Mouse (Mus musculus) embryonic facial prominence, embryonic 15.5 days (tissue): ENCODE data around the gene Nmnat2. TPM values are rescaled to one million over a fixed set of nuclear protein-coding genes. Genes with fewer than 3 reads are reported as not detected.

ENCODE experiments used
- ATAC-seq: fragments of 200-750 bp; cut with Nextera tagmentation; 2 replicates; pipeline ENCODE4 v1.8.0; 2017; ENCODE audit warnings: low read depth, moderate TSS enrichment; ENCODE audit not compliant: insufficient number of reproducible peaks, low FRiP score, low TSS enrichment
- H3K27ac ChIP-seq: fragments of 300-500 bp; sonication (generic); replicated peaks from 2 replicates; pipeline ENCODE4 v1.5.1; 2015; ENCODE audit warnings: mild to moderate bottlenecking, inconsistent platforms
- H3K27me3 ChIP-seq: fragments of 300-500 bp; sonication (generic); 2 replicates; pipeline ENCODE4 v1.6.1; 2015; ENCODE audit warnings: inconsistent platforms
- H3K36me3 ChIP-seq: fragments of 300-500 bp; sonication (generic); 2 replicates; pipeline ENCODE4 v1.6.1; 2015; ENCODE audit warnings: mild to moderate bottlenecking, inconsistent platforms
- H3K4me1 ChIP-seq: fragments of 300-500 bp; sonication (generic); 2 replicates; pipeline ENCODE4 v1.6.1; 2015; ENCODE audit warnings: inconsistent platforms
- H3K4me2 ChIP-seq: fragments of 300-500 bp; sonication (generic); replicated peaks from 2 replicates; pipeline ENCODE4 v1.6.1; 2015; ENCODE audit warnings: mild to moderate bottlenecking, inconsistent platforms
- H3K4me3 ChIP-seq: fragments of 300-500 bp; sonication (generic); replicated peaks from 2 replicates; pipeline ENCODE4 v1.5.1; 2015; ENCODE audit warnings: mild to moderate bottlenecking, inconsistent platforms
- H3K9ac ChIP-seq: fragments of 300-500 bp; sonication (generic); 2 replicates; pipeline ENCODE4 v1.6.1; 2015; ENCODE audit warnings: inconsistent platforms
- H3K9me3 ChIP-seq: fragments of 300-500 bp; sonication (generic); replicated peaks from 2 replicates; pipeline ENCODE4 v1.6.1; 2016; ENCODE audit warnings: inconsistent platforms
- WGBS: fragments of 180-500 bp; shearing (Covaris S2); methylation state at CpG from one replicate; pipeline ENCODE4 v1.1.7; 2015; 5-methylcytosine and 5-hydroxymethylcytosine counted together
- polyA plus RNA-seq: library from polyadenylated mRNA; unstranded; fragments of >200 nt; fragmentation: Nextera tagmentation; extraction: Ambion mirVana; gene quantifications from 2 replicates; pipeline ENCODE4 v1.2.1, GENCODE M21; 2015

Nmnat2 gene
- polyA plus RNA-seq, 1 experiment from 2014 or later = 2.8 TPM

DNA sequence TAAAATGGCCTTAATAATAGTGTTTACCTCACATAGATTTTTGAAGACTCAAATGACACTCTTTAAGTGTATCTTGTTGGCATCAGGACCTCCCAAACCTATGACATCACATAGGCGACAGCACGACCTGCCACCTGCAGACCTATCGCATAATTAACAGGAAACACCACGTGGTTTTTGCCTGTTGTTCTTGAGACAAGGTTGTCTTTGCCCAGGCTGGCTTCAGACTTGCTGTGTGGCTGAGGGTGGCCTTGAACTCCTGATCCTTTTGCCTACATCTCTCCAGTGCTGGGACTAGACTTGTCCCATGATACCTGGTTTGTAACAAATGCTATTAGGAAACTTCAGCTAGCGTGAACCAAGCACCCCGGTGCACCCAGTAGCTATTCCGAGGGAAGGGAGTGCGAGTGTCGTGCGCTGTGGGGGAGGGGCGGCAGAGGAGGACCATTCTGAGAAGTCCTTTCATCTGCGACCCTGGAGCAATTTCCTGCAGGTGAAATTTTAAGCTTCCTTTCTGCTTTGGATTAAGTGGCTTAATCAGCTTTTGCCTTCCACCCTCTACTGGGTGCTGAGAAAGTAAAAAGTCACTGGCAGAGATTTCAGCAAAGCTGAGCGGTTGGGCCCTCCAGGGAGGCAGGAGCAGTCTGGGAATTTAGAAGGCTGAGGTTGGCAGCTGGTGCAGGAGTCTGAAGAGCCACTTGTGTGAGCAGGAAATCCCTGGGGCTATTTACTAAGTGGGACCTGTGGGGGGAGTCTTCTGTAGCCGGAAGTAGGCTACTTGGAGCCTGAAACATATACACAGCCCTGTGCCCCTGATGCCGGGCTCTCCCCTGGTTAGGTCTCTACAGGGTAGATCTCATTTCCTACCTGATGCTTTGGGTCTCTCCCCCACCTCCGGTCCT, 141.3 kb downstream of the Nmnat2 start:
- H3K9me3 ChIP-seq = no peaks in the 10 kb centered on the region
- no peaks in the 10 kb centered on the region for H3K36me3 ChIP-seq
- no peak overlapping the region for H3K27ac ChIP-seq
- H3K4me3 ChIP-seq = no peak overlapping the region
- ATAC-seq = no peak
- 9% methylated on average over 16 of the region's 16 CpGs for WGBS
- H3K27me3 ChIP-seq = no peaks in the 10 kb centered on the region
- no peak overlapping the region for H3K9ac ChIP-seq
- peaks cover 21% of the 10 kb centered on the region for H3K4me1 ChIP-seq
- H3K4me2 ChIP-seq = no peak overlapping the region

DNA sequence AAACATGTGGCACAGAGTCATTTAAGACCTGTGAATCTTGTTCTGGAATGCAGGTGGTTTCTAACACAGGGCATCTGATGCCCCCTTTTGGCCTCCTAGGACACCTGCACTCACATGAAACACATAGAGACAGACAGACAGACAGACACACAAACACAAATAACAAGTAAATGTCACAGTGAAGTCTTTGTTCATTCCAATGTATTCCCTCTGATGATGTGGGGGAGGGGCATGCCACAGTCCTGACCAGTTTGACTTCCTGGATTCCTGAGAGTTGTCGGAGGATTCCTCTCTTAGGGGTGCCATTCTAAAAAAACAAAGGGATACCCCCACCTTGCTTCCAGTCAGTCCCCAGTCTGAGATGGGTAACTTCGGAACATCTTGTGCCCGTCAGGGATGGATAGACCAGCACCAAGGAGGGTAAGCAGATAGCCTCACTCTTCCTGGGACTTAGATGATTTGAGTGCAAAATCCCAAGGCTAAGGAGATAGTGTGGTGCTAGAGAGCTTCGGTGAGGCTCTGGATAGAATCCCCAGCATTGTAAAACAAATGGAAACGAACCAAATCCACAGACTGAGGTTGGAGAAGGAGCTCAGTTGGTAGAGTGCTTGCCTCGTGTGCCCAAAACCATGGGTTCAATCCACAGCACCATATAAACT, 142.4 kb downstream of the Nmnat2 start:
- H3K9me3 ChIP-seq = no peaks in the 10 kb centered on the region
- H3K4me1 ChIP-seq = peaks cover 19% of the 10 kb centered on the region; the same call in 1 of the 2 replicates
- ATAC-seq = no peak
- no peak overlapping the region for H3K4me2 ChIP-seq
- H3K9ac ChIP-seq = no peak overlapping the region
- WGBS = 83% methylated on average over 6 of the region's 6 CpGs
- H3K27me3 ChIP-seq = no peaks in the 10 kb centered on the region
- no peaks in the 10 kb centered on the region for H3K36me3 ChIP-seq
- H3K27ac ChIP-seq = no peak overlapping the region
- H3K4me3 ChIP-seq = no peak overlapping the region

DNA sequence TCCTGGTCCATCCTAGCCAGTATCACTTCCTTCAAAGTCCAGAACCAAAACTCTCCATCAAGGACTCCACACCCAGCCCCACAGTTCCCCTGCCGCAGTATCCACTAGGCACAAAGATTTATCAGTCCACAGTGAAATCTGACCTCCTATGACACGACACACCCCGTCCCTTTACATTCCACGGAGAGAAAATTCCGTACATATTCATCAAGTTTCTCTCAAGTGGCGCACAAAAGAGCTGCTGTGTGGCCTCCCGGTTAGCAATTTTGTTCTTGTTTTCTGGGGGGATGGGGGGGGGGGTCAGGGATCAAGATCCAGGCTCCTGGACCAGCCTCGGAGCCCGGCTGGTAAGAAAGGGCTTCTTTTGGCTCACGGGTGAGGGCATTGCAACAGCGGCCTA, 143.8 kb downstream of the Nmnat2 start:
- no peak for ATAC-seq
- Histone ChIP-seq H3K4me1 (peaks cover 16% of the 10 kb centered on the region; the same call in 1 of the 2 replicates), H3K27ac (no peak overlapping the region)

DNA sequence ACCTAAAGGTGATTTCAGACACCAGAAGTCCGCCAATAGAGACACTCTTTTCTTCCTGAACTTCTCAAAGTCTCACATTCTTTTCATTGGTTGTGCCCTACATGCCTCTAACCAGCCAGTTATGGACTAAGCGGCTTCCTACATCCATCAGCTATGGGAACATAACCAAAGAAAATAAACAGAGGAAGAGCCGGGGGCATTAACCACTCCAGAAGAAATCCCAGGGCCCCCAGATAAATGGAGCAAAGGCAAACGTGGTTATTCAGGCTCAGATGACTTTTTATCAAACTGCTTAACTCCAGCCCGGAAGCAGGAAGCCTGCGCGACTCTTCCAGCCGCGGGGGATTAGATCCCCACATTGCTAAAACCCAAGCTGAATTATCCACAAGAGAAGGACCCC, 146.1 kb downstream of the Nmnat2 start:
- no peak overlapping the region for H3K4me3 ChIP-seq
- H3K27me3 ChIP-seq = no peaks in the 10 kb centered on the region
- no peak overlapping the region for H3K9ac ChIP-seq
- H3K27ac ChIP-seq = peak overlapping the region; percentile 45; the same call in 1 of the 2 replicates
- 36% methylated on average over 9 of the region's 9 CpGs for WGBS
- no peaks in the 10 kb centered on the region for H3K9me3 ChIP-seq
- no peak overlapping the region for H3K4me2 ChIP-seq
- no peaks in the 10 kb centered on the region for H3K36me3 ChIP-seq
- peaks cover 14% of the 10 kb centered on the region; the same call in 1 of the 2 replicates for H3K4me1 ChIP-seq
- ATAC-seq = no peak

More for the DNA sequence above, 143.8 kb downstream of the Nmnat2 start:
- whole genome bisulfite sequencing = 42% methylated on average over 11 of the region's 11 CpGs
- H3K27me3 ChIP-seq = no peaks in the 10 kb centered on the region
- no peak overlapping the region for H3K4me3 ChIP-seq
- H3K9ac ChIP-seq = no peak overlapping the region
- no peak overlapping the region for H3K4me2 ChIP-seq
- H3K36me3 ChIP-seq = no peaks in the 10 kb centered on the region
- no peaks in the 10 kb centered on the region for H3K9me3 ChIP-seq

DNA sequence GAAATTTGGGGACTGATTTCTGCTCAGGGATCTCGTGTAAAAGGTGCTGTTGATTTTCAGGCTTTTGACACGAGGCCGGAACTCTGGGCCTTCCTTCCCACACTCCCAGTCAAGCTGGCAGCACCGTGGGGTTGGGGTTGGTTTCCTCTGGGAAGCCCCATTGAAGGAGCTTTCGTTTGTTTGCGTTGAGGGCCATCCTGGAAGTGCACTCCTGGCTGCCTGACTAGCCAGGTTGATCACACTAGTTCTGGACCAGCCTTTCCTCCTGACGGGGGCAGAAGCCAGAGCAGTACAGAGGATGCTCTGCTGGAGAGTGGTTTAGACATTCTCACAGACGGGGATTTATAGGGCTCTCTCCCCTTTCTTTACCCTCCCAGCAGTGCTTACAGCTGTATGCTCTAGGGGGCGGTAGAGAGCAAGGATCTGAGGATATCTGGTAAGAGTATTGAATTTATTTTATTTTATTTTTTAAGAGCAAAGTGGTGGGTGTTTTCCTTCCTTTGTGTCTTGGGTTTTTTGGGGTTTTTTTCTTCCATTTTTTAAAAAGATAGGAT, 146.6 kb downstream of the Nmnat2 start:
- Histone ChIP-seq H3K36me3 (no peaks in the 10 kb centered on the region), H3K27me3 (no peaks in the 10 kb centered on the region), H3K9ac (no peak overlapping the region), H3K27ac (peak overlapping the region; percentile 45; the same call in 1 of the 2 replicates), H3K9me3 (no peaks in the 10 kb centered on the region), H3K4me1 (peaks cover 9% of the 10 kb centered on the region; the same call in 1 of the 2 replicates), H3K4me2 (no peak overlapping the region), H3K4me3 (no peak overlapping the region)
- WGBS = 28% methylated on average over 9 of the region's 9 CpGs
- ATAC-seq = no peak

DNA sequence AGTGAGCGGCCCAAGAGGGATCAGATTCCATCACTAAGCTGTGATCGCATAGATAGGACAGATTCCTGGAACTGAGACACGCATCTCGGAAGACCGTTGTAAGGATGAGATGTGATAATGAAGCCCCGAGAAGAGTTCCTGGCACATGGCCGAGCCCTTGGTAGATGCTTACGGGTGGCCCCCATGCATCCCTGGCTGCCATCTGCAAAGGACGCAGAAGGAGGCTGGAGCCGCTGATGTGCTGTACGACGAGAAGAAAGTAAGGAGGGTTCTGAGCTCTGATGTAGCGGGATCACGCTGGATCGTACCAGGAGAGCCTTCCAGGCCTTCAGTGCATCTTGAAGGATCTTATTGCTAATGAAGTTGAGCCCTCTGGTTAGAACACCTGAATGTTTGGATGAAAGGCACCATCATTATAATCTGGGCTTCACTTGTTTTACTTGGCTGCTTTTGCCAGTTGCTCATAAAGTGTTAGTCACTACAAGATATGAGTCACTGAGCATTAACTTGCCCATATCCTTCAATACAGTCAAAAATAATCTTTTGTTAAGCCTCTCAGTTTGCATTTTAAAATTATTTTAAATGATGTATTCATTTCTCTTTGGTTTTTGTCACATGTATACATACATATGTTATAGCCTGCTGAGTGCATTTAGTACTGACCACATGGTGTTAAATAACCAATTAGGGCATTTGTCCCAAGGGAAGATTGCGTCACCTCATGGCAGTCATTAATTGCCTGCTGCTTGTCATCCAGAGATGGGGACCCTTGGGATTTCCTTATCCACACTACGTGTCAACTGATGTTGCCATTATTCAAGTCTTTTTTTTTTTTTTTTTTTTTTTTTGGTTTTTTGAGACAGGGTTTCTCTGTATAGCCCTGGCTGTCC, 147.7 kb downstream of the Nmnat2 start:
- Histone ChIP-seq H3K9ac (no peak overlapping the region), H3K27me3 (no peaks in the 10 kb centered on the region), H3K4me1 (peaks cover 7% of the 10 kb centered on the region; the same call in 1 of the 2 replicates), H3K36me3 (no peaks in the 10 kb centered on the region), H3K9me3 (no peaks in the 10 kb centered on the region), H3K4me2 (no peak overlapping the region), H3K27ac (no peak overlapping the region), H3K4me3 (no peak overlapping the region)
- ATAC-seq = no peak
- WGBS = 94% methylated on average over 17 of the region's 17 CpGs

DNA sequence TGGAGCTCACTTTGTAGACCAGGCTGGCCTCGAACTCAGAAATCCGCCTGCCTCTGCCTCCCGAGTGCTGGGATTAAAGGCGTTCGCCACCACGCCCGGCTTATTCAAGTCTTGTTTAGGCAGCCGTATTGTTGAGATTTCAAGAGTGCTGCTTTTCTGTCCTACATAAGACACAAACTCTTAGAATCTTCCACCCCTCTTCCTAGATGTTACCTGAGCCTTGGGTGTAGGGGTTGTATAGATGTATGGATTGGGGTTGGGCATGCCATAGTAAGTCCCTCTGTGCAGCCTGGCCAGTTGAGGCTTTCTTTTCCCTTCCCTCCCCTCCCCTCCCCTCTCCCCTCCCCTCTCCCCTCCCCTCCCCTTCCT, 148.4 kb downstream of the Nmnat2 start:
- no peak overlapping the region for H3K4me3 ChIP-seq
- H3K27me3 ChIP-seq = no peaks in the 10 kb centered on the region
- H3K4me2 ChIP-seq = no peak overlapping the region
- no peaks in the 10 kb centered on the region for H3K36me3 ChIP-seq
- no peaks in the 10 kb centered on the region for H3K9me3 ChIP-seq
- no peak overlapping the region for H3K27ac ChIP-seq
- no peak for ATAC-seq
- 99% methylated on average over 8 of the region's 8 CpGs for WGBS
- no peak overlapping the region for H3K9ac ChIP-seq
- peaks cover 7% of the 10 kb centered on the region; the same call in 1 of the 2 replicates for H3K4me1 ChIP-seq

DNA sequence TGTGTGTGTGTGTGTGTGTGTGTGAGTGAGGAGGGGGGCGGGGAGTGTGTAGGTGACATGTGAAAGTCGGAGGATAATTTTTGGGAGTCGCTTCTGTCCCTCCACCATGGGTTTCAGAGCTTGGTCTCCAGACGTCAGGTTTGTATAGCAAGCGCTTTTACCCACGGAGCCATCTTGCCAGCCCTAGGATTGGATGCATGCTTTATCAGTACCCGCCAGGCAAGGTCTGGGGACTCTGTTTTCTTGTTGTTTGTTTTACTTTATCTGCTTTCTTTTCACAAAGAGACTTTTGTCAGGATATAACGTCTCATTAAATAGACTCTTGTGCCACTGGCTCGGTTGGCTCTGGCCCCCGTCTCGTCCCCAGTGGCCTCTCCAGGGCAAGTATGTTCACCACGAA, 150.0 kb downstream of the Nmnat2 start:
- Histone ChIP-seq H3K36me3 (no peaks in the 10 kb centered on the region), H3K27ac (no peak overlapping the region), H3K9me3 (no peaks in the 10 kb centered on the region), H3K4me3 (no peak overlapping the region), H3K27me3 (no peaks in the 10 kb centered on the region), H3K9ac (no peak overlapping the region), H3K4me2 (no peak overlapping the region), H3K4me1 (peaks cover 7% of the 10 kb centered on the region; the same call in 1 of the 2 replicates)
- ATAC-seq = no peak
- WGBS = 74% methylated on average over 12 of the region's 12 CpGs

DNA sequence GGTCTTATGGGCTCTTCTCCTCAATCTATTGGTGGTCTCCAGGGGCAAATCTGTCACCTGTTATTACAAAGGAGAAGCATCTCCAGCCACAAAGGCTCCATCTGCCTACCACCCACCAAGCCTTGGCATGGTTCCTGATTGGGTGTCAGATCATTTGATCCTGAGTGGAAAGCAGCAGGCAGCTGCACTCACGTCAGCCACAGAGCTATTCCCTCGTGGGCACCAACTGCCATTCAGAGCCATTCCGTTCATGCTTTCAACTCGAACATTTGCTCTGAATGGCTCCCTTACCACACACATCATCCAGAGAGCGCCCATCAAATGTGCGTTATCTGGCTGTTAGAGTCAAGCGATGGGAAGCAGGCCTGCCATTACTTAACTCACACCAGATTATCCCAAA, 153.1 kb downstream of the Nmnat2 start:
- Histone ChIP-seq H3K27me3 (no peaks in the 10 kb centered on the region), H3K4me2 (no peak overlapping the region), H3K9me3 (no peaks in the 10 kb centered on the region), H3K9ac (no peak overlapping the region), H3K27ac (no peak overlapping the region), H3K36me3 (no peaks in the 10 kb centered on the region), H3K4me3 (no peak overlapping the region), H3K4me1 (no peaks in the 10 kb centered on the region; the same call in 1 of the 2 replicates)
- WGBS = 27% methylated on average over 7 of the region's 7 CpGs
- no peak for ATAC-seq

DNA sequence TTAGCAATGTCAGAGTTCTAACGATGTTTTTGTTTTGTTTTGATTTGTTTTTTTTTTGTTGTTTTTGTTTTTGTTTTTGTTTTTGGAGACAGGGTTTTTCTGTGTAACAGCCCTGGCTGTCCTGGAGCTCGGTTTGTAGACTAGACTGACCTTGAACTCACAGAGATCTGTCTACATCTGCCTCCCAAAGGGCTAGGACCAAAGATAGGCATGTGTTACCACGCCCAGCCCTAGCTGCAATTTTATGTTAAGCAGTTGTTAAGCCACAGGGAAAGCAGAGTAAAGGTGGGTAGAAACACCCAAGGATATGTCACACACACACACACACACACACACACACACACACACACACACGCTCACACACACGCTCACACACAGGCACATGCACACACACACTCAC, 154.6 kb downstream of the Nmnat2 start:
- Histone ChIP-seq H3K36me3 (no peaks in the 10 kb centered on the region), H3K9me3 (no peaks in the 10 kb centered on the region), H3K27me3 (no peaks in the 10 kb centered on the region), H3K4me1 (no peaks in the 10 kb centered on the region; the same call in 1 of the 2 replicates), H3K4me2 (no peak overlapping the region), H3K27ac (no peak overlapping the region), H3K9ac (no peak overlapping the region), H3K4me3 (no peak overlapping the region)
- no peak for ATAC-seq
- WGBS = 76% methylated on average over 5 of the region's 5 CpGs
